Mouse (Mus musculus) cerebellum, adult 8-10 months (tissue): ENCODE measurements at regions not wholly inside any gene's neighbourhood (a gene's known extent, or its start where the extent isn't known, plus 50 kb on each side); places are given as distances from the start of the nearest gene placed in this dataset.
A peak's percentile ranks its signal among the peaks of the same experiment; 100 is the strongest.

Experiments used
- DNase-seq: peaks from one replicate; pipeline ENCODE4 v3.0.0; 2022

DNA sequence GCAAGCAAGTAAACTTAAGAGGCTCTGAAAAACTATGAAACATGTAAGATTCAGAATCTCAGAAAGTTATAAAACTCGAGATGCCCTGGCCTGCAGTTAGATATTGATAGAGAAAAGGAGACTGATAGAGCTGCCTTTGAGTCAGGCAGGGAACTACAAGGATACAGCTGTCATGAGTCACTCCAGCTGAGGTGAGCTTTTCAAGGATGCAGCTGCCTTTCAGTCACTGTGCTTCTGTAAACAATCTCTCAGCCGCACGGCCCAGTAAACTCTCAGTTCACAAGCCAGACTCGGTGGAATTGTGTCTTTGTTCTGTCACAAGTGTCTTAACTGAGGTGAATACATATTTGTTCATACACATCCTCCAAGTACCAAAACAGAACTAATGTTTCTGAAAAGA is 334.9 kb upstream of the Rsrc1 start:
- no peak for DNase-seq

DNA sequence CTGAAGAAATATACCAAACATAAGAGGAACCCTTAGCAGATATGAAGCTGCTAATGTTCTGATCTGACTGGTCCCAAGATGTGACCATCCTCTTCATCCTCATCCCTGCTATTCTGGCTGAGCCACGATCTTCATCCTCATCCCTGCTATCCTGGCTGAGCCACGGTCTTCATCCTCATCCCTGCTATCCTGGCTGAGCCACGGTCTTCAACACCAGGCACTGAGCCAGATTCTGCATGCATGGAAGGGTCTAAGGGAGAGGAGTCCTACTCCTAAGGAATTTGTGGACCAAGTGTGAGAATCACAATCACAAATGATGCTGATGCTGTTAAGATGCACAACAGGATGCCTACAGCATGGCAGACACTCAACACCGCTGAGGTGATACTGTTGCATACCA is 331.9 kb upstream of the Rsrc1 start:
- no peak for DNase-seq

DNA sequence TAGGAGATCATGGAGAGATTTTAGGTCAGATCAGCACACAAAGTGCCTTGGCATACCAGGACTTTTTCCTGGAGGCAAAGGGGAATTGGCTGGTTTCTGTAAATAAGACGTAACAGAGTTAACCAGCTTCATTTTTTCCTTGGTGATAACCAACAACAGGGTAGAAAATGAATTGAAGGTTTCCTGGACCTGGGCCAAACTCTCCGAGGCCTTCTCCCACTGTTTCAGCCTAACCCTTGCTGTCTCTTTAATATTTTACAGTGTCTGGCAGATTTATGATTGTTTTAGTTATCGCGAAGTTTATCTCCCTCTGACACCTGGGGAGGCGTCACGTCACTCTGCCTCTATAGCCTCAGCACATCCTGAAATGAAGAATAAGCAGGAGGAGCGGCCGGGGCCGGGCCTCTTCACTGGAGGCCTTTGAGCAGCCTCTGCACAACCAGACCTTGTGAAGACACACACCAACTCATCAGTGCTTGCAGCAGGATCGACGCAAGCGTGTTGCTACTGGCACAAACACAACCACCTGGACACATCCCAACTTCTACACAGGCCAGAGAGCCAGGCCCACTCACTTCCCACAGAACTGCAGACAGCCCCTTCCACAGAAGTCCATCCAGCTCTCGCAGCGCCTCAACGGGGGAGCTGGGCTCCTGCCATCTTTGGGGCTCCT is 331.0 kb upstream of the Rsrc1 start:
- DNase-seq: peak; percentile 23

DNA sequence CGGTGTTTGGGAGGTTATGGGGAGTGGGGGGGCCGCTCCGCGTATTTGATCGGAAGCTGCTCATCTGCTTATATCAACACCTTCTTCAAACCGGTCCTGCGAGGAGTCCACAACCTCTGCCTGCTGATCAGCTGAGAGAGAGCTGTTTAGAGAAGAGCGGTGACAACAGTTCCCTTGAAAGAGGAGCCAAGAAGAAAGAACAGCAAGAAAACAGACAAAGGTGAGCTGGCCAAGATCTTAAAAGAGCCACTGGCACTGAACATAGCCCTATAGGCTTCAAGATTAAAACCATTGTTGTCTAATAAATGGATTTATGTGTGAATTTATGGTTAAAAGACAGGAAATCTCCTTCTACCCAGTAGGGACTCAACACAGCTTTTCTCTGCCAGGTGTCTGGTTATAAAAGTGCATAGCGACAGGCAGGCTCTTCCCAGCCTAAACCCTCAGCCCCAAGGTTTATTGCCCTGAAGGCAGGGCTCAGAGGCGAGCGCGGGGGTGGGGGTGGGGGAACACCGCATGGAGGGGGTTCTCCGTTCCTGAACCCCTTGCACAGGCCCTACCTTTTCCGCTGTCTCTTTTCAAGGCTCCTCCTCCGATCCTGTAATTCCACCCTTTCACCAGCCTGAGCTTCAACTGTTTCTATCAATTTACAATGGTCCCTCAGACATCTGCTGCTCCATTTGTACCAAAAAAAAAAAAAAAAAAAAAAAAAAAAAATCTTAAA is 330.3 kb upstream of the Rsrc1 start:
- no peak for DNase-seq

DNA sequence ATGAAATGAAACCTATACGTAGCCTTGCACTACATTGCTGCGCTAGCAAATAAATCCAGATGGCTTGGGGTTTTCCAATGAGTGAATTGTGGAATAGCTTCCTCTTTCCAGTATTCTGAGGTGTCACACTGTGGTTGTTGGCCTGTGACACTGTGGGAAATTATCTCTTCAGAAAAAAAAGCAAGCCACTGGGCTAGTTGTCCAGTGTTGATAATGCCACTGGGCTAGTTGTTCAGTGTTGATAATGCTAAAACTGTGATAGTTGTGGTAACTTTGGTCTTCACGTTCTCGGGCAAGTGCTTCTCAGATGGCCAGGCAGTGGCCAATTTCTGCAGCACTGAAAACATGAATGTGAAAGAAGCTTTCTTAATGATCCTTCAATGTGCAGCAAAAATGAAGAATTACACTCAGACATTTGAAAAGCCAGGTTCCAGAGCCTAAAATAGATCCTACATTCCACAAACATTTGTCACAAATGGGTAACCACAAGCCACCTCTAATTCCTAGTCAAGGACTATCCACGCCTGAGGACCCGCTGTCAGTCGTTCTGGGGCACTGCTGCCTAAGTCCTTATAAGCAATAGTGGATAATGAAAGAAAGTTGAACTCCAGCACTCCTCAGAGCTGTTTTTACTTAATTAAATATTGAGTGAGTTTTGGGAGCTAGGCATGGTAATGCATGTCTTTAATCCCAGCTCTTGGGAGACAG is 328.9 kb upstream of the Rsrc1 start:
- DNase-seq: no peak

DNA sequence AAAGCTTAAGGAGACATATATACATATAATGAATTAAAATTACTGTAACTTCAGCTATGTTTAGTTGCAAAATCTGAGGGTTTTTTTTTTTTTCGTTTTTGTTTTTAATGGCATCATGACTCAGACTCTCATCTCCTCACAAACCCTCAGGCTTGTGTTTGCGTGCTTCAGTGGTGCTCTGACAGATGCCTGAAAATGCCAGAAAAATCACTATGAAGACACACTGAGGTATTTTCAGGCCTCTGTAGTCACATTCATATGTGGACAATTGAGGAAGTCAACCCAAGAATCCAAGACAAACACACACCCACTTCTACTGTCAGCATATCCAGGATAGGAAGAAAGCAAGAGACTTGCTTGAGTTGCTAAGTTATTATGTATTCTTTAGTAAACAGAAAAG is 327.2 kb upstream of the Rsrc1 start:
- DNase-seq: no peak

DNA sequence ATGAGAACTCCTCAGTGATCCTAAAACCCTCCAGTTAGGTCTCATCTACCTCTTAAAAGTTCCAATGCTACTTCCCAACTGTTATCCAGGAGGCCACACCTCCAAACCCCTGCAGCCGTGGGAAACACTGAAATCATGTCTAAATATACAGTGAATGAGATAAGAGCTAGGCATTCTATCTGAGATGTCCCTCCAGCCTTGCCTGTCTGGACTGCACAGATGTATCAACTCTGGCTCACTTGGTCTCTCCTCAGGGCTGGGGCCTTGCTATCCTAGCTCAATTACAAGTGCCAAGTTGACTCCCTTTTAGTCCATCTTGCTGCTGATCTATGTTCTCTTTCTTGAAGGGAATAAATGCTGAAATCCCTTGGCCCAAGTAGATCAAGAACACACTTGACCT is 326.3 kb upstream of the Rsrc1 start:
- DNase-seq: no peak

DNA sequence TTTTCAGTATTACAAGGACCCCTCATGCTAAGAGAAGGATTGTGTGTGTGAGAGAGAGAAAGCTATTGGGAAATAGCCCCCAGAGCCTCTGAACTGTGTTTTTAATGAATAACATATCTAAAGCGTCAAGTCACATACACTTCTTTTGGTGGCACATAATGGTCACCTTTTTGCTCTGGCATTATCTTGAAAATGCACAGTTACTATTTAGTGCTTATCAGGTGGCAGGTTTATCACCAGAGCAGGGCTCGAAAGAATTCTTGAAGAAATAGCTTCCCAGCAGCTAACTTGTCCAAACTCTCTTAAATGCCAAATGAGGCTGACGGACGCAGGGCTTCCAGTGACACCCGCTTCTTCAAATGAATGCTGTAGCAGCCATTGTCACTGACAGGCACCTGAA is 324.7 kb upstream of the Rsrc1 start:
- DNase-seq: no peak

DNA sequence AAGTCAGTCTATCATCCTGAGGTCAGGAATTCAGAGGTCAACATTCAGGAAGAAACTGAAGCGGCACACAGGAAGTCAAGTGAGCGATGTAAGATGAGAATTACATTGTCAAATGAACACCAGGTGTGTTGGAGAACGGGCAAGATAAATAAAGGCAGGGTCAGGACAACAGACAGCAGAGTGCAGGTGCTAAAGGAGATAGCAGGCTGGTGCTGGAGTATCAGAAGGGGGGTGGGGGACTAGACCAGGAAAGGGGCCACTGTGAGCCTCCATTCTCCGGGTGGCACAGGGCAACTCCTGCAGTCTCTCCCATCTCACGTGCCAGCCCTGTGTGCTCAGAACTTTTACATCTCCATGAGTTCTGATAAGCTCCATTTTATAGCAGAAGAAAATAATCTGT is 320.6 kb upstream of the Rsrc1 start:
- no peak for DNase-seq

DNA sequence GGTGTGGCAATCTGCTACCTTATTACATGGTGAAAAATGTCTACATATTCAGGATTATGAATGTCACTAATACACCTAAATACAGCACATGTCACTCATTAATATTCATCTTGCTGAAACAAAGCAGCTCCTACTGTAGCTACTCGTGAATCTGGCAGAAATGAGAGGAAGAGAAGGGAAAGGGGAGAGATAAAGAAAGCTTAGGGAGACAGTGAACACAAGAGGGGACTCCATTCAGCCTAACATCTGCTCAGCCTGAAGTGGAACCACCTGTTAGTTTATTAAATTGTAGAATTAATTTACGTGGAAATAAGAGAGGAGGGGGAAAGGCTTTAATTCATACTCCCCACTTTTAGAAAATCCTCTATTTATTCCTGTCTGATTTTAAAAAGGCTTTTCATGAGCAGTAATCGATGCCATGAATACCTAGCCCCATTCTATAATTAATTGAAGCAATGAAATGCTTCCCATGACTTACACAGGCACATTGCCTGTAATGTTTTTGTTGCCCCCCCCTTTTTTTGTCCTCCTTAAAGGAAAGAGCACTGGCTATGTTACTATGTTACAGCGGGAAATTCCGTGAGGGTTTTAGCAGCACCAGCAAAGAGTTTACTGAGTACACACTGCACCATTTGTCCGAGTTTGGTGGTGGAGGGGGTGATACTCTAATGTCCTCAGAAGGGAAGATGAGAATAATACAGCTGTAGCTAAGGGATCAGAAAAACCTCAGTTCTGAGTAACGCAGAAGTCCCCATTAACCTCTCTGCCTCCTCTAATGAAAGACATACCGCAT is 319.2 kb upstream of the Rsrc1 start:
- no peak for DNase-seq

DNA sequence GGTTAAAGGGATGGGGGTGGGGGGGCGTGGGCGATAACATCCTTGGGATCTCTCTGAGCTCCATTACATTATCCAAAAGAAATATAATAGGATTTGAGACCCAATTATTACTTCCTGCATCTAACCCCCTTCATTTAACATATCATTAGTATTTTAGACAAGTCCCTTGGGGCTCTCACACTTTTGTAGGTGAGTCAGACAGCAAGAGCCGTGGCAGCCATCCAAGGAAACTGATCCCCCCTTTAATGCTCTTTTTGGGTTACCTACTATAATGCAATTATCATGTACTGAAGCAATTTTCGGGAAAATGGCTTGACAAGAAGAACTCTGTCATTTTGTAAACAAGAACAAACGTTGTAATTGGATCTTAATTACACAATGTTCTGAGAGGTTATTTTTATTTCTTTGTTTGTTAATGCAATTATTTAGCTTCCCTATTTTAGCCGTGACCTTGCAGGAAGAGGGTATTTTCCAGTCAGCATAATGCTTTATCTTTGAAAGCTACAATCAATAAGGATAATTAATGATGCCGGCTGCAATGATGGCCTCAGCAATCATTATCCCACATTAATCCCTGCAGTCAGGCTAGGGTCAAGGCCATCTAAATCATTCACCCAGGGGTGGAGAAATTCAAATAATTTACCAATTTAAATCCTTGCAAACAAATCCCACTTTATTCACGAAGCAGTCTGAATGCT is 297.5 kb upstream of the Rsrc1 start:
- no peak for DNase-seq

DNA sequence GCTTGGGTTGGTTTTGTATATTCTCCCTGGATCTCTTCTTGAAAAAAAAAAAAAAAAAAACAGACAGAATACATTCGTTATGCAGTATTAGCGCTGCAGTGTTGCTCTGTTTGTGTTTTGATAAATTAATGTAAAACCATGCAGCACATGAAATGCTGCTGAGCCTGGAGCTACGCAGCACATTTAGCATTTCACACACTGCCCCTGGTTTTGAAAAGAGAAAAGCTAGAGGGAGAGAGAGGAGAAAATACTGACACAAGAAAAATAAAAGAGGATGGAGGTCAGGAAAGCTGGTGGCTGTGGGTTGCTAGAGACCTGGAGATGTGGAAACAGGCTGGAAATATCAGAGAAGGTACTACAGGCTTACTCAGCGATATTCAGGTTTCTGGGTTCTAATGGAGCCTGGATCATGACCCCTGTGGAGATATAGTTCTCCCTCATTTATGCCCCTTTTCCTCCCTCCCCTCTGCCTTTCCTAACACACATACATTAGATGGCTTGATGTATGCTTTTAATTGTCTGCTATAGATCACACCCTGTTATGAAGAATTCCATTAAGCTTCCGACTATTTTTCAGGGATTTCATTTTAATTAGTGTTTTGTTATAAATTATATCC is 296.8 kb upstream of the Rsrc1 start:
- no peak for DNase-seq

DNA sequence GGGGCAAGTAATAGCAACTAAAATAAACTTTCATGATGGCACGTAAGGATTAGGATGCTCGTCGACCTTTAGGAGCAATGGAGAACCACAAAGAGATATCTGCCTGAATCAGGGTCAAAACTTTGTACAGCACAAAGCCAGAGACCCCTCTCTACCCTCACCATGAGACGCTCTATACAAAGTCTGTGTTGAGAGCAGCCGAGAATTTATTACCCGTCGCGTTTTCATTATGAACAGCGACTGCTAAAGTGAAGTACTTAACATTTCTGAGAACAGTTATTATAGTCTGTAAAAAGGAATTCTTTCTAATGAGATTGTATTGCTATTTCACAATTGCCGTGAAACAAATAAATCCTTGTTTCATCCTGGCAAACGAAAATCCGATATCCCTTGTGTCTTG is 296.1 kb upstream of the Rsrc1 start:
- no peak for DNase-seq

DNA sequence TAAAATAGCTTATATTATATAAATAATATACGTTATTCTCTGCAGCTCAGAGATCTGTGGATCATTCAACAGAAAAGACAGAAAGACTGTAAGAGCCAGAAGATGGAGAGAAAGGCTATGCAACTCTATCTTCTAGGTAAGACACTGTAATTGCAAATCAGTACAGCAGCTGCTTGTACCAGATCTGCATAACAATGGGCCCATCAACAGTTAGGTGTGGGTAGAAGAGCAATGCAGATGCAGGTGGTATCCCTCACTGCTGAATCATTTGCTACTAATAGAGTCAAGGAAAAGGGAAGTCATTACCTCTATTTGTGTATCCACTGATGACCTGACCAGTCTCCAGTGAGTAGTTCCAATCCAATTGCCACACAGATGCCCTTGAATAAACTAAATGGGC is 294.1 kb upstream of the Rsrc1 start:
- DNase-seq: no peak

DNA sequence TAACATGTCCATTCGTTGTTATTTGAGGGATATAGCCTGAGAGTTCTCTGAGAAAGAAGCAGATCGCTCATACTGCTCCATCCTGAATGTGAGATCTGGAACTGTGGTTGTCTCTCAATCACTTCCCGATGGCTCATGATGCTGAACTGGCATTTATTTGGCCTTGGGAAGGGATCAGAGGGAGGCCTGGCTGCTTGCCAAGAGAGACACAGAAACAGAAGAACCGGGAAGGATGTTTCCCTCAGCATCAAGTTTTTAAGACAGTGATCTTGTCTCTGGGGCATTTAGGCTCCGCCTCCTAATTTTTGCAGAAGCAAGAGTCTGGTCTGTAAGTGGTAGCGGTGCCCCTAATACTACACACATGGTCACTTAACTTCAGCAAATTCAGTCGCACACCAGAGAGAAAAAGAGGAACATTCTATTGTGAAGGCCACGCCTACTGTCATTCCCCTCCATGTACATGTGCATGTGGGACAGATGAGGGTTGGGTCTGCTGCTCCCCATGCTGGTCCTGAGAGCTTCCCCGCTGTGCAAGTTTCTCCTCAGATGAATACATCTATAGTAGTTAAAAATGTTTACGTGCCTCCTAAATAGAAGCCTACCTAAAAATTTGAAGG is 290.2 kb upstream of the Rsrc1 start:
- no peak for DNase-seq

DNA sequence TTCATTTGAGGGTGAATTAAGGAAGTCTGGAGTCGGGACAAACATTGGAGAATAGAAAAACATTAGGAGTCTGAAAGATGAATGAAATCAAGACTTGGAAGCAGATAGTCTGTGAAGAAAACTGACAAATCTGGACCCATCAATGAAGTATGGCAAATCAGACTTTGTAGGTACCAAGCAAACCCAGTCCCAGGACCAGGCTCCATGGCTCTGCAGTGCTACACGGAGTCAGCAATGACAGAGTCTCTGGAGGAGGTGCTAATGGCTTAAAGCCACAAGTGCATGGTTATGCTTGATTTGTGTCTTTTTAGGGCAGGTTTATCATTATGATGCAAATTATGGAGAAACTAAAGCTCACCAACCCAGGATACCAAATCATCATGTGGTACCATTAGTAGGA is 286.1 kb upstream of the Rsrc1 start:
- DNase-seq: no peak

DNA sequence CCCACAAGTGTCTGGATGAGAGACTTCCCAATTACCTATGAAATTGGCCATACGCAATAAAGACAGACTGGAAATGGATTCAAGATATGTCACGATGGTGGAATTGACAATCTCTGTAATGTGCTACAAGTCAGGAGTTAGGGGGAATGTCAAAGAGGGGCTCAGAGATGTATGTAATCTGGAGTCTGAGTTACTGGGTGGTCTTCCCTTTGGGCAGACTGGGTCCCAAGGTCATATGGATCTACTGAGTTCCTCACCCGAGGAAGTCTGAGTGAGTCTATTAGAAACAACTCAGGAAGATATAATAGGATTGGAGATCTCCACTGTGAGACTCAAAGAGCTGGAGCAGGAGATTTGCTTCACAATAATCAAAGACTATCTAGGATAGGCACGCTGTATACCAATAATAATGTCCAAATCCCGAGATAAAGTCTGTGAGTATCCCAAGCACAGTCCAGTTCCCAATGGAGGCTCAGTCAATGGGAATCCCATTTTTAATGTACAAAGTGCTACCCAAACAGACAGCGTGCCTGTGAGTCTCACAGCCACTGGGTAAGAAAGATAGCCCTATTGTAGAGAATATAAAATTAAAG is 285.4 kb upstream of the Rsrc1 start:
- DNase-seq: no peak

DNA sequence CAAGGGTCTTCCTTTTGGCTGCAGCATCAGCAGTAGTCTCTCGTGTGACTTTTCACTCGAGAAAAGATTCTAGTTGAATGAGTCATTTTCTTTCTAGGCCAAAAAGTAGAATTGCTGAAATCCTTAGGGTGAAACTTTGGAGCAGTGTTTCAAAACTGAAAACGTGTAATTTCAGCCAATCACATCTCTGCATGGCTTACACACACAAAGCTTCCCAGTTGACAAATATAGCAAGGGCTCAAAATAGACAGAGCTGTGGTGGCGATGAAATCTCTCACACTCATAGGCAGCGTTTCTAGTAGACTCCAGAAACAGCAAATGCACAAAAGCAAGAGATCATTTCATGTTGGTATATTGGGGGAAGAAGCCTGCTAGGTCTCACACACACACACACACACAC is 283.1 kb upstream of the Rsrc1 start:
- no peak for DNase-seq

DNA sequence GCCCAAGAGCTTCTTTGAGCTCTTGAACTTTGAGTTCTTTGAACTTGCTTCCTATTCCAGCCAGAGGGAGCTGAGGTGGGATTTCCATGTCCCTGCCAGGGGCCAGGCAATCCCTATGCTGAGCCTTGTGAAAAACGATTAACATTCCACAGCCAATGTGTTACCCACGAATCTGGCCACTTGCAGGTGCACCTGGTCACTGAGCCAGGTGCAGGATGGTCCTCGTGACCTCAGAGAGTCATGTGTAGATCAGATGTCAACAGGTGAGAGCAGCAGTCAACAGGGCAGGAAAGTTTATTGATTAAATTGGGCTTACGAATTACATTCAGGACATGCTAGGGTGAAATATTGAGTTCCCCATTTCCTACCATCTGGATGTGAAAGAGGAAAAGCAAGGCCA is 275.4 kb upstream of the Rsrc1 start:
- DNase-seq: no peak

DNA sequence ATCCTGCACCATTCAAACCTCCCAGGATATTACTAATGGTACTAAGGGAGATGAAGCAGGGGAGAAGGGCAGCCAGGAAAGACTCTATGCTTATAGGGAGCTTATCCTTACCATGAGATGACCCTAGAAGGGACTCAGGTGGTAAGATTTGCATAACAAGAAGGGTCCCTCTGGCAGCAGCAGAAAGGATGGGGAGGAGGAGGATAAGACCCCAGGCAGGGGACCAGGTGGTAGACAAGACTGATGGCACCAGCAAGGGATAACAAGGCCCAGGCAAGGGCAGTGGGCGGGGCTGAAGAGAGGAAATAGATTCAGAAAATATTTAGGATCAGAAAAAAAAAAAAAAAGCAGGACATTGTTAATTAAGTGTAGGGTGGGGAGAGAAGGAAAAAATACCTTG is 245.7 kb upstream of the Rsrc1 start:
- DNase-seq: no peak
